Mouse (Mus musculus) brain, embryonic 18.5 days (tissue): ENCODE results near the gene Car5a.

Experiments used
- DNase-seq: peaks from one replicate; pipeline ENCODE4 v3.0.0-alpha.2; 2012; ENCODE audit warnings: low read depth, low spot score

The Car5a gene

DNA sequence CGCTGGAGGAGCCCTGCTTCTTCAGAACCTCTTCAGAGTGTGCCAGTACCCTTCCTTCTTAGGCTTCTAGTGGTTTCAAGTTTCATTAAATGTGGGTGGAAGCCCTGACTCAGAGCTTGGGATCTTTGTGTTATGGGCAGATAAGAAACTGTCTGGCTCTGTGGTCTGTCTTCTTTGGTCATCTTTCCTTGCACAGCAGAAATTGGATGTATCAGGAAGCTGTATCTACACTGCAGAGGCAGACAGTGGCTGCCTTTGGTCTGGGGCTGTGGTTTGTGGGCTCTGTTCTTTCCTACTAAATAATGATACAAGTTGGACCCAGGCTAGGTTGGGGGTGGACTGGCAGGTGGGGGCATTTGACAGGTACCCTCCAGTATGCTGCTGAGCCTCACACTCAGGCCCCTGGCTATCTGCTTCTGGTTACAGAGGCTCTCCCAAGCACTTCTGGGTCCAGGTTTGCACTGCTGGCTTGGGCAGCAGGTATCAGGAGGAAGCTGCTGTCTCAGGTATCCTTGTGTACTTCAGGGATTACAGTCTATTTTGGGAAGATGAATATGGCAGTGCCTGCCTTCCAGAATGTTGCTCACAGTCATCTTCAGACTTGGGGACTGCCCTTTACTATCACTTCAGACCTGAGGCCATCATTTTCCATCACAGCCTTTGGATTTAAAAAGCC, 11.3 kb upstream of the Car5a start:
- no peak for DNase-seq

DNA sequence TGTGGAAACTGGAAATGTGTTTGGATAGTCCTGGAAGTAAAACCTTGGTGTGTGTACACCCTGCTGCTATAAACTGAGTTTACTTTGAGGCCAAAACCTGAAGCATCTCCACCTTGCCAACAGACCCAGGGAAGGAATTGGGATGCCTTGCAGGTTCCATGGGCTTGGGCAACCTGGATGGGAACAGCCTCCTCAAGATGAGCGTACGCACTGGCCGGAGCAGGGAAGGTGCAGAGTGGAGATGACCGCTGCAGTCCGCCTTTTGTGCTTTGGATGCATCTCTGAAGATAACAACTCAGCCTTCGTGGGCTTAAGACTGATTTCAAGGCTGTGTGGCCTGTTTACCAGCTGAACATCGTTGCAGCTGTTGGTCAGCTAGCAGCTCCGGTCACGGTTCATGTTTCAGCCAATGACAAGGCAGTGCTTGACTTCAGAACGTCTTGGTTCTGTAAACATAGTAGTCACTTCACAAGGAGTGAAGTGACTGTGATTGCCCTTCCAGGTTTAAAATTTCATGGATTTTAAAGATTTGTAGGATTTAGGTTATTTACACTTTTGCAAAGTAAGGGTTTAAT, 10.4 kb upstream of the Car5a start:
- DNase-seq, result no peak

DNA sequence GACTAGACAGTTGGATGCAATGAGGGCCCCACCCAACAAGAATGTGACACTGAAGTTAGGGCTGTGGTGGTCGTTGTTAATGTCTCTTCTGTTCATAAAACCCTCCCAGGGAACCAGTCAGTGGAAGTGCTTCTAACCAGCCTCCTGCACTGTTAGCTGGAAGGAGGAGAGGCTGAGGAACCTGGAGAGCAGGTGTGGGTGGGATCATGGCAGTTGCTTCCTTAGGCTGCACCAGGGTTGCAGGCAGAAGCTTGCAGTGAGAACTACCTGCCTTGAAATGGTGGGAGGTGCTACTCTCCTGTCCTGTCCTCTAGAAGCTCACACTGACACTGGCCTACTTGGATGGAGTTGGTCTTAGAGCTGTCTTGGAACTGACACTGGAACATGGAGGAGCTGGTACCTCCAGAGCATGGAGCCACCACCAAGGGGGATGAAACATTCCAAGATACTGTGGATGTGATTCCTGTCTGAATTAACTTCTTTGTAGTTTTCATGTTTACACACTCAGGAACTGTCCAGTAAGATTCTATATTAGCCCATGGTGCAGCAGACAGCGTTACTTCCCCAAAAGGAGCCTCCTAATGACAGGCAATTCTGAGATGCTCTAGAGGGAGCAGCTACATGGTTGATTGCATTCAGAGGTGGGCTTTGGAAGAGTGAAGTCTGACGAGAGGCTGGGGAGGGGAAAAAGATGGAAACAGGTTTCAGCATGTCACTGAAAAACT, 9.3 kb upstream of the Car5a start:
- DNase-seq, result no peak

DNA sequence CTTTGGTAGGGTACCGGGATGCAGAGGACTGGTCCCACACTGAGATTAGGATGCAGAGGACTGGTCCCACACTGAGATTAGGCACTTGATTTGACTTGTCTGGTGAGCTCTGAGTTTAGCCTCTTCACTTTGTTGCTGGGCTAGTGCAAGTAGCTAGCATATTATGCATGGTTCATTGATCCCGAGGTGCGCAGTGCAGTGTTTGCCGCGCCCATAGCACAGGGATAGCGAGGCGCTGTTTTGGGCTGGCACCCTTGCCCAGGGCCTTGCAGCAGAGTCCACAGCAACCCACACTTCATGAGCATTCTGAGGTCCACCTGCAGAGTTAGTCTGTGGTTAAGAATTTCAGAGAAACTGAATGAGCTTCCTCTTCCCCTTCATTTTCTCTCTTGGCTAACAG, 8.1 kb upstream of the Car5a start:
- no peak for DNase-seq

DNA sequence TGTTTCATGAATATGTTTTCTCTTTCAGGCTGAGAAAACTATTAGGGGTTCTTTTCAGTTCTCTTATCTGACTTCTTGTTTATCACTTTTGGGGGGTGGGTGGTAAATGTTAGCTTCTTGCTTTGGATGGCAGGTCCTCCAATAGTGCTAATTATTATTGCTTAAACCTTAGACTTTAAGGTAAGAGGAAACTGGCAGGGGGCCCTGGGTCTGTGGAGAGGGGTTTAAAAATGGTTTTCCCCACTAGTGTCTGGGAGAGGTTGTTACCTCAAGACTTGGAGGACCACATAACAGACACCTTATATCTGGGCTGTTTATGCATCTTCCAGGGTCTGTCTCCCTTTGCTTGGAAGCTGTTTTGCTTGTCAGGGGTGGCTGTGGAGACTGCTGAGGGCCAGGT, 7.4 kb upstream of the Car5a start:
- no peak for DNase-seq

DNA sequence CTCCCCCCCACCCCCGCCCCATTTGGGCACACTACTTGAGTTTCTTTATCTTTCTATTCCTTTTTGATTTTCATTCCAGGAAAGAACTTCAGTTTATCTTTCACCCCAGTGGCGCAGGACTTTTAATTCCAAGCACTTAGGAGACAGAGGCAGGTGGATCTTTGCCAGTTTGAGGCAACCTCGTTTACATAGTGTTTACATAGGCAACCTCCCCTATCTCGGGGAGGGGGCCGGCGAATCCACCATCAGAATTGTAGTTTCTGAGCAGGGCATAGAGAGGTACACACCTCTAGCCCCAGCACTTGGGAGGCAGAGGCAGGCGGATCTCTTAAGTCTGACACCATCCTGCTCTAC, 6.9 kb upstream of the Car5a start:
- DNase-seq, result no peak

DNA sequence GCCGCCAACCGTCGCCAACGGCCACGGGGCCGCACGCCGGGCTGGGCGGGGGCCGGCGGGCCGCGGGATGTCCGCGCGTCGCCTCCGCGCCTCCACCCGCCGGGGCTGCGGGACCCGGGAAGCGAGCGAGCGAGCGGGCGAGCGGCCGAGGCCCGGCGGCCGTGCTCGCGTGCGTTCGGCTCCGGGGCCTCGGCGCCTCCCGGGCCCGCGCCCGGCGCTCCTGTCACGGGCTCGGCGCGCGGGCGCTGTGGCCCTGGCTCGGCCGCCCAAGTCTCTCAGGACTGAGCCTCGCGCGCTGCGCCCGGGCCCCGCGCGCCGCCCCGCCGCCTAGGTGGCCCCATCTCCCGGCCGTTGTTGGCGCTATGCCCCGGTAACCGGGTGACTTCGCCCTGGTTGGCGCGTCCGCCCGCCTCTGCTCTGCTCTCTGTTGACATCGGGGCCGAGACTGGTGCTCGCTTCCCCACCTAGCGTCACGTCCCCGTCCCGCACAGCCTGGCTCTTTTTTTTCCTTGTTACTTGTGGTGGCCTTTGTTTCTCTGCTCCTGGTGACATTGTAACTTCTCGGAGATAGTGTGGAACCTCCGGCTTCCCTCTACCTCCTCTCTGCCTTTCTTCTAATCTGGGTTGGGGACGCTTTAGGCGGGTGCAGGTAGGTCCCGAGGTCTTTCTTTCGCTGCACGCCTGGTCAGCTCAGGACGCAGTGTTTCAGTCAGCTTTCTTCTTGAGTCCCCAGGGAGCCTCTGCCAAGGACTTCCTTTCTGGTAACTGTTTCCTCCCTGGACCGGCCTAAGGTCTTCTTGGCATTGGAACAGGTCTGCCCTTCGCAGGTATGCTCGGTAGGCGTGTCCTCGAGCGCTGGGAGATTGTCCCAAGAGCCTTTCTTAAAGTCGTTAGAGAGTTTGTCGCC, 6.3 kb upstream of the Car5a start:
- DNase-seq, result no peak

DNA sequence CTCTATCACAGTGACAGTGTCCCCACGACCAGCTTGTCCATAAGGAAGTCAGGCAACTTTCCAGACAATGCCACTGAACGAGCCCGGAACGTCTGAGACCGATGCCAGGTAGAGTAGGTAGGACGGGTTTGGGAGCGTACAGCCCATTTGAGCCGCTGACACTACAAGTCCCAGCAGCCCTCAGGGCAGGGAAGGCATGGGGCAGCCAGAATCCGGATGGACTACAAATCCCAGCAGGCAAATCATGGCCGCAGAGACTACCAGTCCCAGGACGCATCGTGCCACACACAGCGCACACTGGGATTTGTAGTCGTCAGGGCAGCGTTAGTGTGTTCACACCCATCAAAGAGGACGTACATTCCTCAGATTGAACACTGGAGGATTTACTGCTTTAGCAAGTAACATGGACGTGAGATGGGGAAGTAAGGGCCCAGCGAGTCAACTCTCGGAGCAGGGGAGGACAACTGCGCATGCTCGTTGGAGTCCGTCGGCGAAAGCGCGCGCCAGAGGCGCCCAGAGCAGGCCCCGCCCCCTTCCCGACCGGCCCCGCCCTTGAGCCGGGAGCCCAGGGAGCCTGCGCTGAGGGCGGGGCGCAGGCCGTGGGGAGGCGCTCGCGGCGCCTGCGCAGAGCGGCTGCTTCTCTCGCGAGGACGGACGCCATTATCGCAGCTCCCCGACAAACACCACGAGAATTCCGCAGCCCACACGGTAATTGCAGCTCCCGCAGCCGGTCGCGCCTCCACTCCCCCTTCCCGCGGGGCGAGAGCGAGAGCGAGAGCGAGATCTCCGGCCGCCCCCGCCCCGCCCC, 5.4 kb upstream of the Car5a start:
- DNase-seq, result peak; percentile 98

DNA sequence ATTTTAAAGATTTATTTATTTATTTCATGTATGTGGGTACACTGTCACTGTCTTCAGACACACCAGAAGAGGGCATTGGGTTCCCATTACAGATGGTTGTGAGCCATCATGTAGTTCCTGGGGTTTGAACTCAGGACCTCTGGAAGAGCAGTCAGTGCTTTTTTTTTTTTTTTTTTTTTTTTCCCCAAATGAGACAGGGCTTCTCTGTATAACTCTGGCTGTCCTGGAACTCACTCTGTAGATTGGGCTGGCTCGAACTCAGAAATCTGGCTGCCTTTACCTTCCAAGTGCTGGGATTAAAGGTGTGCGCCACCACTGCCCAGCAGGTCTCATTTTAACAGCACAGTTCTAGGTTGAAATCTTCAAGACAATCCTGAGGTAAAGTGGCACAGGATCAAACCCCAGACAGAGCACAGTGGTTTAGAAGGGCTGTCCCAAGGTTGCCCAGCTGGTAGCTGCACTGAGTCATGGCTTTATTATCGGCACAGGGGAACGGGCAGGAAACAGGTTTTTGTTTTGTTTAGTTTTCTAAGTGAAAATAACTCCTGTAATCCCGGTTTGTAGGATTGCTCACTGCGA, 4.6 kb upstream of the Car5a start, which contains the start of gene Banp:
TSS of gene Banp (plus strand) at position 529 of the 579 bp plus-strand sequence.
- no peak for DNase-seq

DNA sequence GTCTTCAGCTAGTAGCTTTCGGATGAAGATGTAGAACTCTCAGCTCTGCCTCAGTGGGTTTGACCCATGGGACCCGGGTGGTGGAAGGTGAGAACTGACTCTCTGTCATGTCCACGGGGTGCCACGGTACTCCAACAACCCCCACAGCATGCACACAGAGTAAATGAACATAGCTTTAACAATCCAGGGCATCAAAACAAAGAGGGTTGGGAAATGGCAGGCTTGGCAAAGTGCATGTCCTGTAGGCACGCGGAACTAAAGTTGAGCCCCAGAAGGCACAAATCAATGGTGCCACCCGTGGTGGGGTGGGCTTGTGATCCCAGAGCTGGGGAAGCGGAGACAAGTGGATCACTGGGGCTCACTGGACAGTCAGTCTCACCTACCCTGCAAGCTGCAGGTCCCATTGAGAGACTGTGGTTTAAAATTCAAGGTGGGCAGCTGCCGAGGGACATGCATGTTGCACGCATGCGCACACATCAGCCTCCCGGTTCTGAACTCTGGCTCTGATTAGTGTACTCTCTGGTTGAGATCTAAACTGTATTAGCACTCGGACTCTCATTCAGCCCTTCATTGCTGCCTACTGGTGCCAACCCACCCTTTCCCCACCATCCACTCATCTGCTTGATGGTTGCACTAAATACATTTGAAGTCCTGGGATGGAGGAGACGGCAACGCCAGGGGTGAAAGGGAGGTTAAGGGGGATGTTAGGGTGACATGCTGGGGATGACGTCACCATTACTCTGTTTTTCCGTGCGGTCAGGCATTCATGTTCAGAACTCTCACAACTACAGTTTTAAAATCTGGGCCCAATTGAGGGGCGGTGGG, 3.8 kb upstream of the Car5a start:
- no peak for DNase-seq

DNA sequence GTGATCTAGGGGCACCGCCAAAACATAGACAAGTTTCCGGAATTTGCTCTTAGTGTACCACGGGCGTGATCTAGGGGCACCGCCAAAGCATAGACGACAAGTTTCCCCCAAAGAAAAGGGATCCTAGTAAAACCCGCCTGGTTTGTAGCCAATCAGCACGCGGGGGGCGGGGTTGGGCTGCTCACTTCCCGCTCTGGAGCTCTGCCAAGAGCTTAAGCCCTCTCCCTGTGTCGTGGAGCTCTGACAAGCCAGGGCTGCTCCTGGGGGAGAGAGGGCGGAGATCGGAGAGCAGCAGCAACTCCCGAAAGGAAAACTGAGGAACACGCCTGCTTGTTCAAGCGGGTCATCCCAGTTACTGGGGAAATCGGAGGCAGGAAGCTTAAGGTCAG, 3.0 kb upstream of the Car5a start:
- peak; percentile 73 for DNase-seq

DNA sequence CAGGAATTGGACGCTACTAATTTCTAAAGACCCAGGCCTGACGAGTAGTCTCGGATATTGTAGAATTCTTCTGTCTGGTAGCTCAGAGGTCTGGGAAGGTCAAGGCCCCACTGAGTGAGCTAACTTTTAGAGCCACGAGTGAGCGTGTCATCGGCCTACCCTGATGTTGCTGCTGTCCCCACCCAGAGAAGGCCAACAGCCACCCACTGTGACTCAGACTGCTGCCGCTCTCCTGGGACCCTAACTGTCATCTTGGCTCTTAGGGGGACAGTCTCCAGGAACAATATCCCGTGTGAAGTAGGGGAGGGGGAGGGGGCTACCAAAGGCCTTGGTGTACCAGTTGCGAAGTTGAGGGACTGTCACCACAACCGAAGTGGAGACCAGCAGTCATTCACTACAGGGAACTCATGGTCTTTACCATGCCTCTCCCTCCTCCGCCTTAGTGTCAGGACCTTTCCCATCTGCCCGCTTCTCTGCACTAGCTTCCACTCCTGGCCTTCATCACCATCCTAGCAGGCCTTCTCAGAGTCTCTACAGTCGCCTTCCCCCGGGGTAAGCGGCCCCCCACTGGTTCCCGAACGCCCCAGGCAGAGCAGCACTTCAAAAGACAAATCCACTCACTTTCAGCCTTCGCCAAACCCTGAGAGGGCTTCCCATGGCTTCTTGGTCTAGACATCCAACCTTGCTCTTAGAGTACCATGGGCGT, 2.5 kb upstream of the Car5a start:
- no peak for DNase-seq

DNA sequence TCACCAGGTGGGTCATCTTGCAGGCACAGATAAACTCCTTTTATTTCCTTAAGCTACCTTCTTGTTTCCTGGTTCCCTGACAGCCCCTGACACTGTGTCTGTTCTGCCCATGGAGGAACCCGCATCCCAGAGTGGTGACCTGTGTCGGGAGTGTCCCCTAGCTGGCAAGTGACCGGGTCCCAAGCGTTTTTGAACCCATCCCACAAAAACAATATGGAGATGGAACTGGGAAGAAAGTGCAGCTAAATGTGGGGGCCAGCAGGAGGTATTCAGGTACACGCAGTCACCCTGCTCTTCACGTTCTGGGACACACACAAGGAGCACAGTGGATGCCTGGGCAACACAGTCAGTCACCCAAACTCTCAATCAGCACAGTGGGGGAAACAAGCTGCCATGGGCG, 1.6 kb upstream of the Car5a start:
- DNase-seq, result no peak

DNA sequence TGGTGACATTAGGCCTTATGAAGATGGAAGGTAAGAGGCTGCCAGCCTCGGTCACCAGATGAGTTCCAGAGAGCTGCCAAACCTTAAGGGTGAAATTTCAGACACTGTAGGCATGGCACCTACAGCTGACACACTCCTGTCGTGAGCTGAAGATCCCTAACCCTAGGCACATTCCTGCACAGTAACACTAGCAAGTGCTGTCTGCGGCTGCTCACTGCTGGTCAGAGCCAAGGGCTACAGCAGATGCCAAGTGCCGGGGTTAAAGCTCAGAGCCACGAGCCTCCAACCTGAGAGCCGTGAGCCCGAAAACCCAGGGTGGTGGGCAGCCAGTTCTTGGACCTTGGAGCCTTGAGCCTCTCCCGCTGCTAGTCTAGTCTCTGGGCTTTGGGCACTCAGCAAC, 988 bp downstream of the Car5a start:
- DNase-seq, result no peak

DNA sequence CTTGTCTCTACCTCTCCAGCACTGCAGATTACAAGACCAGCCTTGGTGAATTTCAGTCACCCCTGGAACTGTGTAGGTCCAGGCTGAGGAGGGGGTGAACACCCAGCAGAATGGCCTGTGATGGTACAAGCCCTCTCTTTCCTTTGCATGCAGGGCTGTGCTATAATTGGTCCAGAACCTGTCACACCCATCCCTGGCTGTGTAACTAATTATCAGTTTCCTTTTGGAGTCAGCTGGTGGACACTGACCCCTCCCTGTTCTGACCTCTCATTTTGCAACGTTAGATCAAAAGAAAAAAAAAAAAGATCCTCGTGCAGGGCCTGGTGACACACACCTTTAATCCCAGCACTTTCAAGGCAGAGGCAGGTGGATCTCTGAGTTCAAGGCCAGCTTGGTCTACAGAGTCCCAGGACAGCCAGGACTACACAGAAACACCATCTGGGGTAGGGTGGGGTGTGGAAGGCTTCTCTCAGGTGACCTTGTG, 1.6 kb downstream of the Car5a start:
- DNase-seq, result no peak

DNA sequence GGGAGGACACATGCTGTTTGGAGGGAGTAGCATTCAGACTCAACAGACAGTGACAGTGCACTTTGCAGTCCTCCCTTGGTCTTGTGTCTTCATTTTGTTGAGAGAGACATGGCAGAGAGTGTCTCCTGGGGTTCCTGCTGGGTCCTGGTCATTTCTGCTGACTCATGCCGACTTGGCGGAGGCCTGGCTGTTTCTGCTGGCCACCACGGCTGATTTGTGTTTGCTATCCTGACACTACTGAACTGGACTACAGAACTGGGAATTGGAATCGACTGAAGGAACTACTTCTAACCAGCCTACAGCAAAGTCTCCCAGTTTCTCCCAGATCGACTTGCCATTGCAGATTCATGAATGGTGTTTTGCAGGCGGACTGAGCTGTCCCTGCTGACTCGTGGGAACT, 6.0 kb downstream of the Car5a start:
- no peak for DNase-seq

DNA sequence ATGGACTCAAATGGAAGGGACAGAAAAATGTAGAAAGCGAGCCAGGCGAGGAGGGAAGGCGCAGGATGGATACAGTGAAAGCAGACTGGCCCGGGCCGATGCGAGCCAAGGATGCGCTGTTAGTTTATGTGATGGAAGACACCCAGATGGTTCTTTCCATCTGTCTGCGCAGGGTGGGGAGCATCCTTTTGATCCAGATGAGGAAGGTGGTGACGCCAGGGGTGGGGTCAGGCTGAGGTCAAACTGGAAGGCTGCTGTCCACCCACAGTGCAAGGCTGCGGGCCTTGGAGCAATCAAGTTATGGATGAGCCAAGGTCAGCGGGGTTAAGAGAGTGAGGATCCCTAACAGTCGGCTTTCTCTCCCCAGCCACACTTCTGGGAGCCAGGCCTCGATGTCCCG, 8.3 kb downstream of the Car5a start:
- DNase-seq, result no peak

DNA sequence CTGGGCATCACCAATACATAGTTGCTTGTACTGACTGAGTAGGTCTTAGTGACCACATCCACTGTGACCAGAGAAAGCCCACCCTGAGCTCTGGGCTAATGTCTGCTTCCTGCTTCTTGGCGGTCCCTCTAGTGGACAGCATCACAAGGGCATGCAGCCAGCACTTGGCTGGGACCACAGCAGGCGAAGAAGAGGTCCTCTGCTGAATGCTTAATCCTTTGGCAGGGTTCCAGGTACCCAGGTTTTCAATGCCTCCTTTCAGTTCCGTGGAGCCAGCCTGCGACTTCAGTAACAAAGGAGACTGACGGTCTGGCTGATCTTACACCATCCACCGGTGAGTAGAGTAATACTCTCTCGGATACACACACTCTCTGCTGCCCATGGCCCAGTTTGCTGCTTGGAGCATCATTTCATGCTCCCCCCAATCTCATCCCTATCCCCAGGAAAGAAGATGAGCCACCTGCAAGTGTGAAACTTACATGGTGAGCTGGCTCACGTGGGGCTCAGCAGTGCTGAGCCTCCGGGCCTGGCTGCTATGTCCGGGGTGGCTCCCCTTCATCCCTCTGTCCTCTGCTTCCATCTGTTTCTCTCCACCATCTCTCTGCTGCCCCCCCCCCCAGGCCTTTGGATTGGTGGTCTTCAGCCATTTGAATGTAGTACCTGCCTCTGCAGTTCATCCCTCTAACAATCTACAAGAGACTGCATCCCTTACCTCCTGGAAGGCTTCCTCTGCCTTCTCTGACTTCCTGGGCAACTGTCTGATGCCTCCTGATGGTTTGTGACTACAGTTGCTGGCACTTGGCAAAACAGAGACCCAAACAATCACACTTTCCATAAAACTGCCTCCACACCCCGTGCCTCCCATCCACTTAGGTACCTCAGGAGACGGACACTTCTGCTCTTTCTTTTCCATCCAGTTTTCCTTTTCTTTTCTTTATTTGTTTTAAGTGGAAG, 9.1 kb downstream of the Car5a start:
- DNase-seq, result peak; percentile 74
